Comparison of ENCODE assay signal across 25 mouse cellular contexts in the genomic region with DNA sequence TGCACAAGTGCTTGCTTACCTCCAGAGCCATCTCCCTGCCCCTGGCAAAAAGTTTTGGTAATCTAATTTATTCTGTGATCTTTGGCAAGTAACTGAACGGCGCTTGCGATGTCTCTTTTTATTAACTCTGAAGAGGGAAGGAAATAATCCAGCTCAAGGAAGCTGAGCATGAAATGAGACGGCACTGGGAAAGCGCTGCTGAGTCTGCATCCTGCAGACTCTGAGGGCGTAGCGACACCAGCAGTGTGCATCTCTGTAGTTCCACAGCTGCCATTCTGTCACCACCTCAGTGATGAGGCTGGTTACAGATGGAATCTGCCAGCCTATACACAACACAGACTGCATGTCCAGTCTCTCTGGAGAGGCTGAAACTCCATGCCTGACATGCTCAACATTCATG. TPM values are rescaled to one million over a fixed set of nuclear protein-coding genes. Genes with fewer than 3 reads are reported as not detected.
DNase-seq lines count a peak whose midpoint lies in the region; ATAC-seq and TF ChIP-seq lines count a peak whose summit lies in the region.
"Had no signal": no experiment of that assay in that cellular context is flagged by ENCODE, and none has a peak within 500 bp of the region (broad histone marks: within the 10 kb centered on the region; RNA-seq: fewer than 3 reads in every experiment).

No protein-coding gene starts in this region.

- intact Hi-C loops in heart, postnatal 25 days (cut with DNase I): no loop called here

- DNase-seq in heart, embryonic 10.5 days (ENCODE audit: low spot score): peak; percentile 68
- DNase-seq in heart, postnatal 25 days (ENCODE audit: low spot score): no peak
- peak; percentile 42 for DNase-seq in brain, embryonic 14.5 days (ENCODE audit: low read depth)
- DNase-seq in layer of hippocampus, adult 9-11 months: no peak
- DNase-seq: adrenal gland, adult 8-10 months; adrenal gland, postnatal 36 days; cerebellum, adult 18-20 months; cerebellum, adult 9-11 months; cerebellum, postnatal 36 days; gastrocnemius, adult 2 months; gastrocnemius, postnatal 25 days; heart, postnatal 4 days had no signal

- H3K4me3 ChIP-seq in heart, embryonic 10.5 days: no peak overlapping the region
- peak overlapping the region; percentile 8 for H3K4me3 ChIP-seq in megakaryocyte, embryonic 14.5 days (replicated peaks)
- H3K4me3 ChIP-seq: embryonic facial prominence, embryonic 15.5 days; erythroblast, embryonic 14.5 days; forebrain, embryonic 10.5 days; gastrocnemius, adult 2 months; heart, embryonic 13.5 days; hindbrain, embryonic 15.5 days had no signal

- H3K27ac ChIP-seq in heart, embryonic 10.5 days: no peak overlapping the region
- H3K27ac ChIP-seq: forebrain, embryonic 10.5 days; gastrocnemius, adult 2 months; heart, embryonic 13.5 days; hindbrain, embryonic 15.5 days had no signal

- no peaks in the 10 kb centered on the region for H3K27me3 ChIP-seq in heart, embryonic 10.5 days (ENCODE audit: insufficient read depth, poor library complexity, severe bottlenecking)
- H3K27me3 ChIP-seq in megakaryocyte, embryonic 14.5 days (replicated peaks): peaks cover 25% of the 10 kb centered on the region
- H3K27me3 ChIP-seq: heart, embryonic 13.5 days; hindbrain, embryonic 15.5 days had no signal

- no peaks in the 10 kb centered on the region for H3K9me3 ChIP-seq in heart, embryonic 10.5 days
- no peaks in the 10 kb centered on the region for H3K9me3 ChIP-seq in megakaryocyte, embryonic 14.5 days
- H3K9me3 ChIP-seq: embryonic facial prominence, embryonic 15.5 days; forebrain, embryonic 10.5 days; heart, embryonic 13.5 days; hindbrain, embryonic 15.5 days had no signal

- no peaks in the 10 kb centered on the region for H3K36me3 ChIP-seq in heart, embryonic 10.5 days
- no peaks in the 10 kb centered on the region for H3K36me3 ChIP-seq in megakaryocyte, embryonic 14.5 days (replicated peaks; ENCODE audit: low read length)
- H3K36me3 ChIP-seq: embryonic facial prominence, embryonic 15.5 days; forebrain, embryonic 10.5 days; heart, embryonic 13.5 days; hindbrain, embryonic 15.5 days had no signal

- ATAC-seq in megakaryocyte, adult 5-6 weeks (ENCODE audit: poor library complexity, severe bottlenecking): no peak
- ATAC-seq: forebrain, embryonic 14.5 days; inflammation-experienced regulatory T-cells, adult 6 months; intestine, postnatal 0 days had no signal

- WGBS in heart, embryonic 10.5 days: 74% methylated on average over 7 of the region's 7 CpGs

- peaks cover 20% of the 10 kb centered on the region for H3K4me1 ChIP-seq in heart, embryonic 10.5 days
- H3K4me1 ChIP-seq in megakaryocyte, embryonic 14.5 days: peaks cover under 1% of the 10 kb centered on the region; the same call in 1 of the 2 replicates

- TF ChIP-seq POLR2A in brain, embryonic 14.5 days (IDR thresholded peaks at IDR 0.05; ENCODE audit: borderline replicate concordance, extremely low read depth, insufficient read depth, insufficient read length, poor library complexity, severe bottlenecking): no peak

- no peak for TF ChIP-seq CTCF in brain, embryonic 14.5 days (IDR thresholded peaks at IDR 0.05; ENCODE audit: borderline replicate concordance, extremely low read depth, insufficient read depth, insufficient read length)

RNA-seq across cellular contexts. Expression of a gene that starts 17.4 kb away (rescaled TPM):
- polyA plus RNA-seq in heart, embryonic 10.5 days (2016; fragmentation: Nextera tagmentation; extraction: Ambion mirVana): 0.28 TPM in 1 of 2 replicates, not detected in the other
- total RNA-seq in heart, postnatal 25 days (2021): not detected
- polyA plus RNA-seq in megakaryocyte, embryonic 14.5 days (2012; ENCODE audit: insufficient read depth, low replicate concordance): not detected in 2 replicates
- not detected in 2 replicates for total RNA-seq in megakaryocyte, adult 5-6 weeks (2015)
- total RNA-seq in megakaryocyte, adult 5-6 weeks (2017): not detected in 2 replicates
- polyA plus RNA-seq in brain, embryonic 14.5 days (2012; rRNA removed): 3.3 and 12.1 TPM in 2 replicates
- total RNA-seq: gastrocnemius, adult 2 months; gastrocnemius, postnatal 25 days; granulocyte monocyte progenitor cell, adult 5-6 weeks; heart, adult 8-10 months; heart, postnatal 4 days had no signal
- polyA plus RNA-seq: forebrain, embryonic 10.5 days; forebrain, embryonic 14.5 days; heart, embryonic 13.5 days; heart, postnatal 0 days; inflammation-experienced regulatory T-cells, adult 6 months; intestine, postnatal 0 days had no signal

RNA-seq across cellular contexts. Expression of a gene that starts 55.8 kb away (rescaled TPM):
- 0.14 TPM in 1 of 2 replicates, not detected in the other for polyA plus RNA-seq in heart, embryonic 10.5 days (2016; fragmentation: Nextera tagmentation; extraction: Ambion mirVana)
- not detected for total RNA-seq in heart, postnatal 25 days (2021)
- not detected in 2 replicates for polyA plus RNA-seq in megakaryocyte, embryonic 14.5 days (2012; ENCODE audit: insufficient read depth, low replicate concordance)
- not detected in 2 replicates for total RNA-seq in megakaryocyte, adult 5-6 weeks (2015)
- not detected in 2 replicates for total RNA-seq in megakaryocyte, adult 5-6 weeks (2017)
- 0.30 and 0.72 TPM in 2 replicates for polyA plus RNA-seq in brain, embryonic 14.5 days (2012; rRNA removed)
- total RNA-seq: adrenal gland, adult 8-10 months; adrenal gland, postnatal 36 days; gastrocnemius, adult 2 months; gastrocnemius, postnatal 25 days; granulocyte monocyte progenitor cell, adult 5-6 weeks; heart, adult 8-10 months had no signal
- polyA plus RNA-seq: embryonic facial prominence, embryonic 15.5 days; erythroblast, embryonic 14.5 days; forebrain, embryonic 10.5 days; forebrain, embryonic 14.5 days; heart, embryonic 13.5 days; heart, postnatal 0 days; inflammation-experienced regulatory T-cells, adult 6 months; intestine, postnatal 0 days had no signal

RNA-seq across cellular contexts. Expression of a gene that starts 57.8 kb away (rescaled TPM):
- 705 and 1,033 TPM in 2 replicates for polyA plus RNA-seq in heart, embryonic 10.5 days (2016; fragmentation: Nextera tagmentation; extraction: Ambion mirVana)
- total RNA-seq in heart, postnatal 25 days (2021): 100 to 1,000 TPM; 138 to 153 TPM
- 6.4 and 137 TPM in 2 replicates for polyA plus RNA-seq in megakaryocyte, embryonic 14.5 days (2012; ENCODE audit: insufficient read depth, low replicate concordance)
- 717 and 796 TPM in 2 replicates for total RNA-seq in megakaryocyte, adult 5-6 weeks (2015)
- total RNA-seq in megakaryocyte, adult 5-6 weeks (2017): 1,083 and 1,097 TPM in 2 replicates
- polyA plus RNA-seq in brain, embryonic 14.5 days (2012; rRNA removed): 459 and 569 TPM in 2 replicates

Comparison
In these comparisons a context has a peak if more than half of its experiments do, and no peak if none do; other contexts are left out.
1. DNase-seq: peak in heart, embryonic 10.5 days (single experiment) and brain, embryonic 14.5 days (single experiment); none in heart, postnatal 25 days (single experiment) and layer of hippocampus, adult 9-11 months (single experiment).